ENCODE assay signal across 28 mouse cellular contexts in the genomic region with DNA sequence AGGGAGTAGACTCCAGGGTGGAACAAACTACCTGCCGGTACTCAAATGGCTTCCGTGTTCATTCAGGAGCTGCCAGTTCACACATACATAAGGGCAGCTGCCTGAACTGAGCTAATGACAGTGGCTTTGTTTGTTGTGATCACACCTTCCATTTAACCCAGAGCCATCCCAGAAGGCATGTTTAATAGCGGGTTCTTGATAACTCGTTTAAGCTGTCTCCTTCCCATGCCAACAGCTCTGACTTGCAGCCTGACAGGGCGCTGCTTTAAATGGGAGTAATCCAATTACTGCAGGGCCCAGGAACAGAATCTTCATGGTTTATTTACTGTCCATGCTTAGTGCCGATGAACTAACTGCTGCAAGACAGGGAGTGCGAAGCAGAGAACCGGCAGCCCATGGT.
DNase-seq lines count a peak whose midpoint lies in the region; ATAC-seq lines count a peak whose summit lies in the region.
"Had no signal": no experiment of that assay in that cellular context is flagged by ENCODE, and none has a peak within 500 bp of the region (broad histone marks: within the 10 kb centered on the region; RNA-seq: fewer than 3 reads in every experiment).

No protein-coding gene starts in this region.

- peak overlapping the region; percentile 65 for H3K27ac ChIP-seq in hindbrain, embryonic 13.5 days
- H3K27ac ChIP-seq in hindbrain, embryonic 10.5 days, result no peak overlapping the region
- peak overlapping the region; percentile 79 for H3K27ac ChIP-seq in neural tube, embryonic 13.5 days (replicated peaks)
- H3K27ac ChIP-seq in hindbrain, embryonic 16.5 days (ENCODE audit: low read depth, low read length), result peak overlapping the region; percentile 72
- H3K27ac ChIP-seq in neural tube, embryonic 15.5 days (replicated peaks), result peak overlapping the region; percentile 79
- H3K27ac ChIP-seq: embryonic facial prominence, embryonic 13.5 days; gastrocnemius, adult 2 months; heart, adult 2 months; intestine, embryonic 15.5 days; layer of hippocampus, adult 2 months; limb, embryonic 15.5 days; liver, embryonic 13.5 days; stomach, embryonic 15.5 days had no signal

- no peaks in the 10 kb centered on the region; the same call in 1 of the 2 replicates for H3K36me3 ChIP-seq in hindbrain, embryonic 13.5 days
- H3K36me3 ChIP-seq in hindbrain, embryonic 10.5 days, result no peaks in the 10 kb centered on the region
- no peaks in the 10 kb centered on the region for H3K36me3 ChIP-seq in neural tube, embryonic 13.5 days
- H3K36me3 ChIP-seq in hindbrain, embryonic 16.5 days (ENCODE audit: control insufficient read depth, insufficient read depth, low read length), result no peaks in the 10 kb centered on the region
- no peaks in the 10 kb centered on the region for H3K36me3 ChIP-seq in neural tube, embryonic 15.5 days
- H3K36me3 ChIP-seq: embryonic facial prominence, embryonic 13.5 days; heart, embryonic 12.5 days; intestine, embryonic 15.5 days; limb, embryonic 15.5 days; liver, embryonic 13.5 days; stomach, embryonic 15.5 days had no signal

- 73% methylated on average over 8 of the region's 8 CpGs for WGBS in hindbrain, embryonic 13.5 days
- 87% methylated on average over 8 of the region's 8 CpGs for WGBS in hindbrain, embryonic 10.5 days
- WGBS in neural tube, embryonic 13.5 days, result 65% methylated on average over 8 of the region's 8 CpGs
- WGBS in hindbrain, embryonic 16.5 days, result 54% methylated on average over 8 of the region's 8 CpGs
- WGBS in neural tube, embryonic 15.5 days, result 44% methylated on average over 8 of the region's 8 CpGs

- H3K9me3 ChIP-seq in hindbrain, embryonic 13.5 days, result no peaks in the 10 kb centered on the region
- no peaks in the 10 kb centered on the region for H3K9me3 ChIP-seq in hindbrain, embryonic 10.5 days
- H3K9me3 ChIP-seq in neural tube, embryonic 13.5 days, result no peaks in the 10 kb centered on the region
- no peaks in the 10 kb centered on the region for H3K9me3 ChIP-seq in hindbrain, embryonic 16.5 days (ENCODE audit: control insufficient read depth, low read length)
- no peaks in the 10 kb centered on the region for H3K9me3 ChIP-seq in neural tube, embryonic 15.5 days (replicated peaks)
- H3K9me3 ChIP-seq: embryonic facial prominence, embryonic 13.5 days; heart, embryonic 12.5 days; intestine, embryonic 15.5 days; limb, embryonic 15.5 days; stomach, embryonic 15.5 days had no signal

- H3K4me2 ChIP-seq in hindbrain, embryonic 13.5 days, result no peak overlapping the region
- H3K4me2 ChIP-seq in neural tube, embryonic 13.5 days, result no peak overlapping the region
- H3K4me2 ChIP-seq in hindbrain, embryonic 16.5 days (ENCODE audit: low read length), result no peak overlapping the region
- H3K4me2 ChIP-seq in neural tube, embryonic 15.5 days, result peak overlapping the region; percentile 9; the same call in 1 of the 2 replicates
- H3K4me2 ChIP-seq: embryonic facial prominence, embryonic 13.5 days; heart, embryonic 12.5 days; intestine, embryonic 15.5 days; limb, embryonic 15.5 days; liver, embryonic 13.5 days; stomach, embryonic 15.5 days had no signal

- no peak for DNase-seq in hindbrain, embryonic 10.5 days (ENCODE audit: low spot score)
- DNase-seq in neural tube, embryonic 10.5 days (ENCODE audit: extremely low spot score, low spot score), result no peak
- no peak for DNase-seq in urinary bladder, postnatal 4 days (ENCODE audit: low spot score in 2 of 2)
- DNase-seq: adrenal gland, postnatal 25 days; B cell, adult 2 months; cerebellum, adult 18-20 months; cerebellum, postnatal 10 days; gastrocnemius, adult 2 months; heart, adult 2 months; kidney, adult 2 months; kidney, postnatal 36 days; liver, embryonic 13.5 days; lung, adult 18-20 months; lung, postnatal 4 days; right cerebral cortex, postnatal 14 days; thymus, postnatal 14 days had no signal

- H3K9ac ChIP-seq in hindbrain, embryonic 13.5 days, result no peak overlapping the region
- no peak overlapping the region for H3K9ac ChIP-seq in neural tube, embryonic 13.5 days
- no peak overlapping the region for H3K9ac ChIP-seq in hindbrain, embryonic 16.5 days (ENCODE audit: low read depth, low read length)
- no peak overlapping the region for H3K9ac ChIP-seq in neural tube, embryonic 15.5 days (replicated peaks)
- H3K9ac ChIP-seq: embryonic facial prominence, embryonic 13.5 days; heart, embryonic 12.5 days; intestine, embryonic 15.5 days; limb, embryonic 15.5 days; liver, embryonic 13.5 days; stomach, embryonic 15.5 days had no signal

- no peak for ATAC-seq in hindbrain, embryonic 13.5 days (ENCODE audit: low FRiP score)
- no peak for ATAC-seq in neural tube, embryonic 13.5 days (ENCODE audit: low read depth)
- ATAC-seq in hindbrain, embryonic 16.5 days, result no peak
- peak; percentile 24; the same call in 1 of the 2 replicates for ATAC-seq in neural tube, embryonic 15.5 days (ENCODE audit: low FRiP score)
- ATAC-seq: intestine, embryonic 15.5 days; lung, postnatal 0 days had no signal

- no peak overlapping the region for H3K4me3 ChIP-seq in hindbrain, embryonic 13.5 days
- no peak overlapping the region for H3K4me3 ChIP-seq in hindbrain, embryonic 10.5 days
- no peak overlapping the region for H3K4me3 ChIP-seq in neural tube, embryonic 13.5 days
- H3K4me3 ChIP-seq in hindbrain, embryonic 16.5 days (ENCODE audit: low read length), result no peak overlapping the region
- H3K4me3 ChIP-seq in neural tube, embryonic 15.5 days (replicated peaks), result no peak overlapping the region
- H3K4me3 ChIP-seq: embryonic facial prominence, embryonic 13.5 days; gastrocnemius, adult 2 months; heart, adult 2 months; heart, embryonic 12.5 days; intestine, embryonic 15.5 days; layer of hippocampus, adult 2 months; limb, embryonic 15.5 days; liver, embryonic 13.5 days; megakaryocyte, embryonic 14.5 days; stomach, embryonic 15.5 days had no signal

- no peaks in the 10 kb centered on the region for H3K27me3 ChIP-seq in hindbrain, embryonic 13.5 days
- no peaks in the 10 kb centered on the region for H3K27me3 ChIP-seq in hindbrain, embryonic 10.5 days (ENCODE audit: insufficient read depth, poor library complexity, severe bottlenecking)
- no peaks in the 10 kb centered on the region for H3K27me3 ChIP-seq in neural tube, embryonic 13.5 days
- no peaks in the 10 kb centered on the region for H3K27me3 ChIP-seq in hindbrain, embryonic 16.5 days (replicated peaks; ENCODE audit: control insufficient read depth, insufficient read depth, low read length)
- H3K27me3 ChIP-seq in neural tube, embryonic 15.5 days (replicated peaks), result no peaks in the 10 kb centered on the region
- H3K27me3 ChIP-seq: embryonic facial prominence, embryonic 13.5 days; heart, embryonic 12.5 days; intestine, embryonic 15.5 days; limb, embryonic 15.5 days; liver, embryonic 13.5 days; megakaryocyte, embryonic 14.5 days; stomach, embryonic 15.5 days had no signal

- peaks cover 47% of the 10 kb centered on the region for H3K4me1 ChIP-seq in hindbrain, embryonic 13.5 days (replicated peaks)
- peaks cover 25% of the 10 kb centered on the region for H3K4me1 ChIP-seq in hindbrain, embryonic 10.5 days (replicated peaks)
- peaks cover 48% of the 10 kb centered on the region for H3K4me1 ChIP-seq in neural tube, embryonic 13.5 days (replicated peaks)
- peaks cover 18% of the 10 kb centered on the region for H3K4me1 ChIP-seq in hindbrain, embryonic 16.5 days (ENCODE audit: control insufficient read depth, insufficient read depth, low read depth, low read length)
- peaks cover 41% of the 10 kb centered on the region for H3K4me1 ChIP-seq in neural tube, embryonic 15.5 days
- H3K4me1 ChIP-seq: heart, embryonic 12.5 days; intestine, embryonic 15.5 days; liver, embryonic 13.5 days; megakaryocyte, embryonic 14.5 days; stomach, embryonic 15.5 days had no signal
